Mouse (Mus musculus): ENCODE data around the gene Cgnl1.
"Not testable (repeated sequence)": the region's sequence is repeated elsewhere in the genome, so short reads cannot be mapped to it uniquely, and the experiment has no call there.

DNA sequence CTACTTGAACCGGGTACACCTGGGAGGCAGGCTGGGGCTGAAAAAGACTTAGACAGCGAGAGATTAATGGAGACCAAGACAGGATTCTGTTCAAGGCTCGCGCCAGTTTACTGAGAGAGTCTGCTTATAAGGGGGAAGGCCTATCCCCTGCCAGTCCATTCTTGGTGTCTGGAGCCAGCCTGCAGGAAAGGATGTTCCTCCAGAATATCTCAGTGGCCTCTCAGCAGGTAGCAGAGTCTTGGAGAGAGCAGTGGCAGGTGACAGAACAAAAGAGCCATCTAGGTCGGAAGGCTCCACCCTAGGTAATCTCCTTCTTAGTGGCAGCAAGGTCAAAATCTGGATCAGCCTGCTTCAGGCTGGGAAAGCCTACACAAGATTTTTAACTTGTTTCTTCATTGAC lies 151.3 kb downstream of the Cgnl1 start:
- not testable (repeated sequence) for TF ChIP-seq CTCF (conservative IDR thresholded peaks at IDR 0.05; ENCODE audit: insufficient read depth, insufficient read length, low read depth, low read length); POLR2A (IDR thresholded peaks at IDR 0.05; ENCODE audit: low read depth, low read length)

Data from kidney, adult 2 months (tissue).